Mouse (Mus musculus) kidney, postnatal 36 days (tissue): ENCODE measurements at regions not wholly inside any gene's neighbourhood (a gene's known extent, or its start where the extent isn't known, plus 50 kb on each side); places are given as distances from the start of the nearest gene placed in this dataset.

Source experiments
- DNase-seq, 2 experiments: peaks; one replicate each; pipeline ENCODE4 v3.0.0; 2021 to 2022; ENCODE audit warnings: mixed read lengths in 2 of 2

- no peak for DNase-seq
Observed at GRCm38 (mm10) chr10:9459145-9459544, 215.9 kb downstream of the Samd5 start.

GRCm38 (mm10) chr10:9458466-9458865 is 216.5 kb downstream of the Samd5 start:
- DNase-seq: no peak

- DNase-seq: no peak
Observed at GRCm38 (mm10) chr10:9457222-9457621, 217.8 kb downstream of the Samd5 start.

GRCm38 (mm10) chr10:9439072-9439471 is 235.9 kb downstream of the Samd5 start:
- no peak for DNase-seq

GRCm38 (mm10) chr10:9438366-9438765 is 236.6 kb downstream of the Samd5 start:
- DNase-seq: no peak

- DNase-seq: no peak
Observed at GRCm38 (mm10) chr10:9429085-9429484, 245.9 kb downstream of the Samd5 start.

- DNase-seq: no peak
Observed at GRCm38 (mm10) chr10:9420741-9421140, 254.3 kb downstream of the Samd5 start.

GRCm38 (mm10) chr10:9416685-9417084 is 258.3 kb downstream of the Samd5 start:
- DNase-seq: no peak

- DNase-seq: no peak
Observed at GRCm38 (mm10) chr10:9406101-9406500, 268.9 kb downstream of the Samd5 start.

GRCm38 (mm10) chr10:9405417-9405816 is 269.6 kb downstream of the Samd5 start:
- no peak for DNase-seq

GRCm38 (mm10) chr10:9404963-9405362 is 270.0 kb downstream of the Samd5 start:
- DNase-seq: no peak

- no peak for DNase-seq
Observed at GRCm38 (mm10) chr10:9400911-9401617, 273.9 kb downstream of the Samd5 start.

- DNase-seq: no peak
Observed at GRCm38 (mm10) chr10:9377440-9378101, 297.4 kb downstream of the Samd5 start.

- DNase-seq: no peak
Observed at GRCm38 (mm10) chr10:9362306-9362865, 312.6 kb downstream of the Samd5 start.

- no peak for DNase-seq
Observed at GRCm38 (mm10) chr10:9338207-9338801, 336.7 kb downstream of the Samd5 start.

- no peak for DNase-seq
Observed at GRCm38 (mm10) chr10:9334245-9334845, 340.7 kb downstream of the Samd5 start.

- DNase-seq: no peak
Observed at GRCm38 (mm10) chr10:9331694-9332093, 343.3 kb downstream of the Samd5 start.

GRCm38 (mm10) chr10:9328324-9328723 is 346.7 kb downstream of the Samd5 start:
- DNase-seq: no peak

- peak in 1 of 2 experiments; percentile 56 for DNase-seq
Observed at GRCm38 (mm10) chr10:9327881-9328280, 347.1 kb downstream of the Samd5 start.

- DNase-seq: no peak
Observed at GRCm38 (mm10) chr10:9312326-9312725, 362.7 kb downstream of the Samd5 start.

- DNase-seq: no peak
Observed at GRCm38 (mm10) chr10:9310346-9310745, 364.7 kb downstream of the Samd5 start.

- DNase-seq: no peak
Observed at GRCm38 (mm10) chr10:9296055-9296454, 379.0 kb downstream of the Samd5 start.

- DNase-seq: peak in 1 of 2 experiments; percentile 13
Observed at GRCm38 (mm10) chr10:9295269-9295668, 379.7 kb downstream of the Samd5 start.
